Mouse (Mus musculus) kidney, postnatal 14 days (tissue): ENCODE measurements around the gene Sema4a.
A peak's percentile ranks its signal among the peaks of the same experiment; 100 is the strongest.
"Not testable (repeated sequence)": the region's sequence is repeated elsewhere in the genome, so short reads cannot be mapped to it uniquely, and the experiment has no call there.

ENCODE experiments used
- DNase-seq: peaks from one replicate; pipeline ENCODE4 v3.0.0; 2022; ENCODE audit warnings: mixed read lengths

Gene Sema4a

DNA sequence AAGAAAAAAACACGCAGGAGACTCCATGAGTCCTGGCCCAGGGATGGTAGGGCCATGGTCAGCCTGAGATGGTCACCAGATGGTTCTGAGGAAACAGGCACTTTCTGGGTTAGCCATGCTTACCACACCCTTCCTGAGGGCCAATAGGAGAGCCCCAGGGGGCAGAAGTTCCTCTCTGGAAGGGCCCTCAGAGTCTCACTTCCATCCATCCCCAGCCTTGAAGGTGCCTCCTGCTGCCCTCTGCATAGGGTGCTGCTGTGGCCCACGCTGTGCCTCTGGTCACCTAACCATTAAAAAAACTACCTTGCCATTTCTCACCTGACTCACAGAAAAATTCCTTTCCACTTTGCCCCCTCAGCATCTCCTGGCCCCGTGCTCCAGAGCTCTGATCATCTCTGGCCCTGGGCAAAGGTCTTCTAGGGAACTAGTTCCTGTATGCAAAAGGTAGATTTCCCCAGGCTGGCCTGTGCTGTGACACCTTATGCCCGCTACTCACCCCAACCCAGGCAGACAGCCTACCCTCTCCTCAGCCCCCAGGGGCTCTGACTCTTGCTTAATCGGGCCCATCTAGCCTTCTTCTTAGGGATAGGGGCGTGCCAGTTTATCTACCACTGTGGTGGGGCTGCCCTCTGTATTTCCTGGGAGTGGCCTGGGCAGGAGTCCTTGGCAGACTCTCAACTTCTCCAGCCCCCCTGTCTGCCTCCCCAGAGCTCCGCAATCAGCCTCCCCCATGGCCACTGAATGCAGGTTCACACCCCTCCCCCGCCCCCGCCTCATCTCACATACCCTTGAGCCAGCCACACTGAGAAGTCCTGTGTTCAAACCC lies 6.0 kb downstream of the Sema4a start:
- DNase-seq, result peak; percentile 63

DNA sequence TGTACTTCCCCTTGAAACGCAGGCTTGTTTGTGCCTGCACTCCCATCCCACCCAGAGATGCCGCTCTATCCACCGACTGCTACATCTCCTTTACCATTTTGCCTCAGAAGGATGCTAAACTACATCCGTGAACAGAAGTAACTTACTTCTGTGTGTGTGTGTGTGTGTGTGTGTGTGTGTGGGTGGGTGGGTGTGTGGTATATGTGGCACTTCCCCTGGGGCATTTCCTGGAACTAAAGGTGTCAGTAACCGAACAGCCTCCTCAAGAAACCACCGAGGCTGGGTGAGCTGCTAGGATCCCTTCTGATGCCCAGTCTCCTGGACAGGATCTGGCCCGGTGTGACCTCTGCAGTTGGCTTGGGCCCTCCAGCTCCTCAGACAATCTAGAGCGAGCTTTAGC lies 7.0 kb downstream of the Sema4a start:
- DNase-seq, result no peak

- DNase-seq, result no peak
Observed at GRCm38 (mm10) chr3:88453369-88453768, 7.6 kb downstream of the Sema4a start.

DNA sequence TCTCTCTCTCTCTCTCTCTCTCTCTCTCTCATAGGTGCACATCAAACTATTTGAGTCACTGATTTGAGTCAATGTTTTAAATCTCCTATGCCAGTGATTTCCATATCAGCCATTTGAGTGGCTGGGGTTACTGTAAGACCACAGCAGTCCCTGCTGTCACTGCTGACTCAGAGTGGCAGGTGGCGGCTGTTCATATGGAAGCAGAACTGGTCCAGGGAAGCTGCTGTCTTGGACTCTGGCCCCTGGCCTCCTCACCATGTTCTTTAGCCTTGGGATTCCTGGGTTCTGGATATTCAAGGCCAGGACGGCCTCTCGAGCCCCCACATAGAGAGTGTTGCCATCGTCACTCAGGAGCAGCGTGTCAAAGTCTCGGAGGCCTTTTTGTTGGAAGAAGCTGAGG lies 8.3 kb downstream of the Sema4a start:
- no peak for DNase-seq

DNA sequence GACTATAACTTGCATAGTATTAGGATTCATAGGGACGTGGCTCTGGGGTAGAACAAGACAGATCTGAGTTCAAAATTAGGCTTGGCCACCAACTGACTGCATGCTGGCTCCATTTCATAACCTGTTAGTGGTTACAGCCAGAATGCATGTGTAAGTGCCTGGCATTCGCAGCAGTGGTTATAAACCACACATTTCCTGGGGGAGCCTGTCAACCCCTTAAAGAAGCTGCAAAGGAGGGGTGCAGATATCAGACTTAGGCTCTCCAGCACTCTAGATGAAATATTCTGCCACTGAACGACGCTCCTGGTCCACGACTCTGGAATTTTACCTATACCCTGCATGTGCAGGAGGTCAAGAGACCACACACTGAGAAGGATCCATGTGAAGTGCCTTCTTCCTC lies 8.7 kb downstream of the Sema4a start:
- no peak for DNase-seq

DNA sequence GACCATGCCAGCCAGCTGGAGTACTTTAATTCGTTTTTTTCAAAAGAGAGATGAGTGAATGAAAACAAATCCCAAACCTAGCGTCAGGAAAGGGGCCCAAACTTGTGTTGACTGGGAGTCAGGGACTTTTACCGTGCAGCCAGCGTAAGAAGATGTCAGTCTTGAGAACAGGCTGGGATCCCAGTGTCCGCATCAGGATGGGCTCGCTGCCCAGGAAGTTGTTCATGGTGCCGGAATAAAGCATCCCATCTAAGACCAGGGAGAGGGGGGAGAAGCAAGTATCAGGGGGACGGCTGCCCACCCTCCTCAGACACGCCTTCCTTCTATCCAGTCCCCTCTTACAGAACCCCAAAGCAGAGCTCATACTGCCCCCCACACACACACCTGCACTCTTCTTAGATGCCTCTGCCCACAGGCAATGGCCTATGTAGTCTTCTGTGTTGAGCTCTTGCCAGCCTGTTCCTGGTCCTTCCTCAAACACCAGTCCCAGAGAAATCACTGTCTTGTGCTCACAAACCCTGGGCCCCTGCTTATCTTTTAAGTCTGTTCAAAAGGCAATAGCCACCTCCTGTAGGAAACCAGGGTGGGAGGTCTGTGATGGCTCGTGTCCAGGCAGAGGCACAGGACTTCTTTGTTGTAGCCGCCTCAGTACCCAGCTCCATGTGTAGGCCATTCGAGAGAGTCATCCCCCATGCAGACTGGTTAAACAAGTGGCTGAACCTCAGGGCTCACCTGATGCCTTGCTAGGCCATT lies 10.4 kb downstream of the Sema4a start:
- DNase-seq, result no peak

DNA sequence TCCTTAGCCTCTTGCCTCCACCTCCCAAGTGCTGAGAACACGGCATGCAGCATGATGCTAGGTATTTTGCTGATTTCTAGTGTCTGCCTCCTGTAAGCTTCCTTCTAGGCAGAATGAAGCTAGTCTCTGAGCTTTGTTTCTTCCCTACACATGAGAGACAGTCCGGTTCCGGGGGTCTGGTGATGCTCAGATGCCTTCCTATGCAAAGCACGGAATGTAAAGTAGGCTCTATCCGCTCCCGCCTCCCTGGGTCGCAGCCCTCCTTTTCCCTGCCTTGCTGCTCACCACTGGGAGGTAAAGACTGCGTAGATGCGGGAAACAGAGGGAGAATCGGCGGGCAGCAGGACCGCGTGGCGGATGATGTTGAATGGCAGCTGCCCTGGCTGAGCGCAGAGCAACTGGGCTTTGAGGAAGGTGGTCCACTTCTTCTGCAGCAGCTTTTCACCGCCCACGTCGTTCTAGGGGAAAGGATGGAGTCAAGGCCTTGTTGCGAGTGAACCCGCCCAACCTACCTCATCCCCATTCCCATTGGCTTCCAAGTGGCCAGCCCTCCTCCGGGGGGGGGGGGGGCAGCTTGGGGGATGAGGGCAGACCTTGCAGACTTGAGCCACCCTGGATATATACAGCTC lies 11.5 kb downstream of the Sema4a start:
- no peak for DNase-seq

GRCm38 (mm10) chr3:88448443-88448842 lies 12.5 kb downstream of the Sema4a start:
- no peak for DNase-seq

GRCm38 (mm10) chr3:88447676-88448183 lies 13.3 kb downstream of the Sema4a start:
- DNase-seq, result no peak

DNA sequence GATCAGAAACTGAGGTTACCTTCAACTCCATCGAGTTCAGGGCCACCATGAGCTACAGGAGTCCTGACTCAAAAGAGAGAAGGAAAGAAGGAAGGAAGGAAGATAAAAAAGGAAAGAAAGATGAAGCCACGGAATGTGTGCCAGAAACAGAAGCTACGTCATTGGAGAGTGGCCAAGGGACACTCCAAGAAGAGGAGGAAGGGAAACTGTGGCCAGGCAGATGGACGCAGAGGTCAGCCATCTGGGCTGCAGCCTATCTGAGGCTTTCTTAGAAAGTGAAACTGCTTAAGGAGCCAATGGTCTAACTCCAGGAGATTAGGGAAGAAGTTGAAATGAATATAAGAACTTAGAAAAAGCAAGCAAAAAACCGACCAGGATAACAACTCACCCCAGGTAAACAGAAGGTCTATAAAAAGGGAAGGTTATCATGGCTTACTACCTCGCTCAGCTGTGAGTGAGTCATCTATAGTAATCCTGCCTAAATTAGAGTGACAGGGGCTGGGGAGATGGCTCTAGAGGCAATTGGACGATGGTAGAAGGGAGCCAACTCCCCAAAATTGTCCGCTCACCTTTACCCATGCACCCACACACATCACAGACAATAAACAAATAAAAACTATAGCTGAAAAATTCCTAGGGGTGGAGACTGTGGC lies 14.4 kb downstream of the Sema4a start:
- DNase-seq, result no peak

GRCm38 (mm10) chr3:88442888-88443287 lies 18.1 kb downstream of the Sema4a start:
- no peak for DNase-seq

DNA sequence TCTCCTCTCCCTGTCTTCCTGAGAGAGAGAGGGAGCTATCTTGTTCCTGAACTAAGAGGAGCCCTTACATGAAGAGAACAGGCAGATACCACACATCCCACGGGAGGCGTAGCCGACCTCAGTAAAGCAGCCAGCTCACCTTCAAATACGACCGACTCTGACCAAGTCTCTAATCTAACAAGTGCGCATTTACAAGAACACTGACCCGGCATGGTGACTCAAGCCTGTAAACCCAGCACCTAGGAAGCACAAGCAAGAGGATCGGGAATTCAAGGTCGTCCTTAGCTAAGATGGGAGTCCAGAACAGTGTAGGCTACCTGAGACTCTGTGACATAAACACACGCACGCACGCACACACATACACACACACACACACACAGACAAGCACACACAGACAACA lies 18.5 kb downstream of the Sema4a start:
- no peak for DNase-seq

- DNase-seq, result peak; percentile 66
Observed at GRCm38 (mm10) chr3:88440500-88441381, 20.2 kb downstream of the Sema4a start.

- DNase-seq, result no peak
Observed at GRCm38 (mm10) chr3:88439582-88439981, 21.4 kb downstream of the Sema4a start.

GRCm38 (mm10) chr3:88437454-88437853 lies 23.5 kb downstream of the Sema4a start:
- DNase-seq, result peak; percentile 55

- DNase-seq, result peak; percentile 62
Observed at GRCm38 (mm10) chr3:88436395-88437201, 24.4 kb downstream of the Sema4a start.

DNA sequence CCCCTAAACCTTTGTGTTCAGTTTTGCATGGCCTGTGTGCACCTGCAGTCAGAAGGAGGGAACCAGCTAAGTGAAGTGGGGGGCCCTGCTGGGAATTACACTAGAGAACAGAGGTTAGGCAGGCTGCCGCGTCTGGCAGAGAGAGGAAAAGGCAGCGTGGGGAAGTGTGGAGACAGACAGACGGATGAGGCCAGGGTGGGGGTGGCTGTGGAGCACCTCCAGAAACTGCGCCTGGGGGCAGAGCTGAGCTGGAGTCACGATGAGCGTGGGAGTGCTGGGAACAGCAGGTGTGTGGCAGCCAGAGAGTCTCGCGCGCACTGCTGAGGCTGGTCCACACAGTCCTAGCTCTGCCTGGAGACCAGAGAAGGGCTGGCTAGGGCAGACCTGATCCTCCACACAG lies 25.5 kb downstream of the Sema4a start:
- DNase-seq, result no peak

- not testable (repeated sequence) for DNase-seq
Observed at GRCm38 (mm10) chr3:88428639-88429038, 32.3 kb downstream of the Sema4a start.

DNA sequence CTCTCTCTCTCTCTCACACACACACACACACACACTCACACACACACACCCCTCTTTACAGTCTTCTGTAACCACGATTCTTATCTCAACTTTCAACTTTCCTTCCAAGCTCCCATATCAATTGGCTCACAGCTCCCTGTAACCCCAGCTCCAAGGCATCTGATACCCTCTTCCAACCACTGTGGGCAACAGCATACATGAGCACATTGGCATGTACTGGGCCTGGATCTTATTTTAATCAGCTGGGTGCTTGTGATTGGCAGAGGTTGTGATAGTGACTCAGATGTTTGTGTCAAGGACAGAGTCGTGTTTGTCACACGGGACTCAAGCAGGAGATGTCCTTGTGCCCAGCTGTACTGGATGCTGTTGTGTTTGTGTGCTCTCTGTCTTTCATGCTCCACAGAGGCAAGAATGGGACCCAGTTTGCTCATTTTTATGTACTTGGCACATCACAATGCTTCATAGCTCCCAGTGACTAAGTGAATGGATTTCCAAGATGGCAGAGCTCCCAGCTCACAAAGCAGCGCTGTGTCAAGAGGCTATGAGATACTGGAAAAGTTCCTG lies 33.6 kb downstream of the Sema4a start:
- no peak for DNase-seq

DNA sequence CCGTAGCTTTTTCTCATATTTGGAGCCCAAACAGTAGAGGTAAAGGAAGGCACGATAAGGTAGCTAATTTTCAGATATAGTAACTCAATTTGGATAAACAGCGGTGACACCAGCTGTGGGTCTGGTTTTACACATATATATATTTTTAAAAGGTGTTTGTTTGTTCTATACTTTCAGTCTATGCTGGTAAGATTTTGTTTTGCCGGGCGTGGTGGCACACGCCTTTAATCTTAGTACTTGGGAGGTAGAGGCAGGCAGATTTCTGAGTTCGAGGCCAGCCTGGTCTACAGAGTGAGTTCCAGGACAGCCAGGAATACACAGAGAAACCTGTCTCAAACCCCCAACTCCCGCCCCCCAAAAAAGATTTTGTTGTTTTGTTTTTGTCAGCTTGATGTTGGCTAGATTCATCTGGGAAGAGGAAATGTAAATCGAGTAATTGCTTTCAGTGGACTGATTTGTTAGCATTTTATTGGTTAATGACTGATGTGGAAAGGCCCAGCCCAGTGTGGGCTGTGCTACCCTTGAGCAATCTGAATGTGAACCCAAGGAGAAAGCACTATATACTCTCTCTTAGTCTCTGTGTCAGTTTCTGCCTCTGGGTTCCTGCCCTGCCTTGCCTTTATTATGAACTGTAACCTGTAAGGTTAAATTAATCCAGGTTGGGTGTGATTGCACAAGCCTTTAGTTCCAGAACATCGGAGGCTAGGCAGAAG lies 35.1 kb downstream of the Sema4a start:
- peak; percentile 41 for DNase-seq
